Mouse (Mus musculus): ENCODE data around the gene Osbp2. TPM values are rescaled to one million over a fixed set of nuclear protein-coding genes. Genes with fewer than 3 reads are reported as not detected.

Gene Osbp2
- polyA plus RNA-seq, 1 experiment from 2014 or later: not detected

GRCm38 (mm10) chr11:3876419-3876818 lies 12.7 kb upstream of the Osbp2 start:
- TF ChIP-seq EP300 (IDR thresholded peaks at IDR 0.05; ENCODE audit: low read depth) (no peak), CTCF (IDR thresholded peaks at IDR 0.05; ENCODE audit: low read depth) (no peak)
- Histone ChIP-seq H3K4me1 (ENCODE audit: insufficient read depth) (no peaks in the 10 kb centered on the region), H3K9ac (replicated peaks) (no peak overlapping the region), H3K9me3 (ENCODE audit: low read length) (no peaks in the 10 kb centered on the region), H3K27me3 (ENCODE audit: insufficient read depth, low read length) (no peaks in the 10 kb centered on the region), H3K4me3 (ENCODE audit: low read depth, low read length) (no peak overlapping the region), H3K27ac (ENCODE audit: low read depth) (no peak overlapping the region), H3K4me2 (ENCODE audit: low read depth, low read length) (no peak overlapping the region), H3K36me3 (replicated peaks; ENCODE audit: insufficient read depth, low read length) (no peaks in the 10 kb centered on the region)
- WGBS (ENCODE audit: insufficient replicate concordance): 62% methylated on average over 6 of the region's 6 CpGs
- no peak for DNase-seq
- no peak for ATAC-seq

DNA sequence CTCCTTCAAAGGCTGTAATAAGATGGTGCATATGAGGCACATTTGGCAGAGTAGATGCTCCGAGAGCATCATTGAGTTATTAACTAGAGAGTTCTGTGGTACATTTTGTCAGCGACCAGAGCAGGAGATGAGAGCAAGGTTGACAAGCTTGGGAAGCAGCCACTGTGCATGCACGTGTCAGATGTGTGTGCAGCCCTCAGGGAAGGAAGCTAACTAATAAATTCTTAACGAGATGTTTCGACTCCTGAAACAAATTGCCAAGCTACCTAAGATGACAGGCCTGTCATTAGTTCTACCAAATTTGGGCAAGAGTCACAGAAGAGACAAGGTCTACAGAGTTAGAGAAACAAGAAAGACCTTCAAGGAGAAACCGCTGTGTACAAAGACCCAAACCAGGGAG lies 640 bp upstream of the Osbp2 start:
- H3K4me2 ChIP-seq (ENCODE audit: low read depth, low read length): no peak overlapping the region
- TF ChIP-seq EP300 (IDR thresholded peaks at IDR 0.05; ENCODE audit: low read depth) (no peak), CTCF (IDR thresholded peaks at IDR 0.05; ENCODE audit: low read depth) (no peak)
- no peaks in the 10 kb centered on the region for H3K36me3 ChIP-seq (replicated peaks; ENCODE audit: insufficient read depth, low read length)
- no peak for DNase-seq
- 29% methylated on average over 6 of the region's 6 CpGs for WGBS (ENCODE audit: insufficient replicate concordance)
- peaks cover 11% of the 10 kb centered on the region for H3K4me1 ChIP-seq (ENCODE audit: insufficient read depth)
- peak overlapping the region; percentile 30; the same call in 1 of the 2 replicates for H3K4me3 ChIP-seq (ENCODE audit: low read depth, low read length)
- peaks cover 9% of the 10 kb centered on the region; the same call in 1 of the 2 replicates for H3K27me3 ChIP-seq (ENCODE audit: insufficient read depth, low read length)
- H3K9ac ChIP-seq (replicated peaks): no peak overlapping the region
- H3K9me3 ChIP-seq (ENCODE audit: low read length): no peaks in the 10 kb centered on the region
- no peak for ATAC-seq
- H3K27ac ChIP-seq (ENCODE audit: low read depth): no peak overlapping the region

GRCm38 (mm10) chr11:3862661-3863453 lies 846 bp downstream of the Osbp2 start:
- H3K9ac ChIP-seq (replicated peaks): no peak overlapping the region
- H3K4me1 ChIP-seq (ENCODE audit: insufficient read depth): peaks cover 11% of the 10 kb centered on the region
- 65% methylated on average over 19 of the region's 19 CpGs for WGBS (ENCODE audit: insufficient replicate concordance)
- H3K27ac ChIP-seq (ENCODE audit: low read depth): no peak overlapping the region
- peaks cover 9% of the 10 kb centered on the region; the same call in 1 of the 2 replicates for H3K27me3 ChIP-seq (ENCODE audit: insufficient read depth, low read length)
- H3K4me3 ChIP-seq (ENCODE audit: low read depth, low read length): peak overlapping the region; percentile 30; the same call in 1 of the 2 replicates
- H3K36me3 ChIP-seq (replicated peaks; ENCODE audit: insufficient read depth, low read length): no peaks in the 10 kb centered on the region
- peak overlapping the region; percentile 67 for H3K4me2 ChIP-seq (ENCODE audit: low read depth, low read length)
- H3K9me3 ChIP-seq (ENCODE audit: low read length): no peaks in the 10 kb centered on the region
- TF ChIP-seq CTCF (IDR thresholded peaks at IDR 0.05; ENCODE audit: low read depth) (no peak), EP300 (IDR thresholded peaks at IDR 0.05; ENCODE audit: low read depth) (no peak)
- DNase-seq (no peak), ATAC-seq (no peak)

- WGBS (ENCODE audit: insufficient replicate concordance): 63% methylated on average over 4 of the region's 4 CpGs
- ATAC-seq: no peak
- Histone ChIP-seq H3K9ac (replicated peaks) (no peak overlapping the region), H3K4me2 (ENCODE audit: low read depth, low read length) (no peak overlapping the region), H3K27ac (ENCODE audit: low read depth) (no peak overlapping the region), H3K4me3 (ENCODE audit: low read depth, low read length) (no peak overlapping the region), H3K4me1 (ENCODE audit: insufficient read depth) (peaks cover 11% of the 10 kb centered on the region), H3K27me3 (ENCODE audit: insufficient read depth, low read length) (peaks cover 9% of the 10 kb centered on the region; the same call in 1 of the 2 replicates), H3K9me3 (ENCODE audit: low read length) (no peaks in the 10 kb centered on the region), H3K36me3 (replicated peaks; ENCODE audit: insufficient read depth, low read length) (no peaks in the 10 kb centered on the region)
- TF ChIP-seq CTCF (IDR thresholded peaks at IDR 0.05; ENCODE audit: low read depth) (no peak), EP300 (IDR thresholded peaks at IDR 0.05; ENCODE audit: low read depth) (no peak)
- no peak for DNase-seq
Observed at GRCm38 (mm10) chr11:3860361-3860760, 3.3 kb downstream of the Osbp2 start.

DNA sequence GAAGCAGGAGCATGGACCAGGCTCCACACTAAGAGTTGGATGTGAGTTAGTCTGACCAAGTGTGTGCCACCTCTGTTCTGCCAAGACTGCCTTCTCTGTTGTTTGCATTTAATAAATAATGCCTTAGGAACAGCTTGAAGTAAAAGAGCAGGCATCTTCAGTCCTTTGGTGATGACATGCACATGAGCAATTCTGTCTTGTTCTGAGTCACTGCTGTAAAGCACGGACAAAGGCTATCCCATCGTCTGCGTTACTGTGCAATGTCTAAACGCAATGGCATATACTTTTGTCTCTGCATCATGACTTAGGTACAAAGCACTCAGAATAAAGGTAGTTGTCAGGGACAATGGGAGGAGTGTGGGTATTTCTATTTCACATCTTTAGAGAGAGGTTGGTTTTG lies 3.9 kb downstream of the Osbp2 start:
- ATAC-seq (no peak), DNase-seq (no peak)
- Histone ChIP-seq H3K4me3 (ENCODE audit: low read depth, low read length) (no peak overlapping the region), H3K27me3 (ENCODE audit: insufficient read depth, low read length) (peaks cover 9% of the 10 kb centered on the region; the same call in 1 of the 2 replicates), H3K36me3 (replicated peaks; ENCODE audit: insufficient read depth, low read length) (no peaks in the 10 kb centered on the region), H3K27ac (ENCODE audit: low read depth) (no peak overlapping the region), H3K9ac (replicated peaks) (no peak overlapping the region), H3K4me1 (ENCODE audit: insufficient read depth) (peaks cover 11% of the 10 kb centered on the region), H3K4me2 (ENCODE audit: low read depth, low read length) (no peak overlapping the region), H3K9me3 (ENCODE audit: low read length) (no peaks in the 10 kb centered on the region)
- TF ChIP-seq CTCF (IDR thresholded peaks at IDR 0.05; ENCODE audit: low read depth): no peak
- no peak for TF ChIP-seq EP300 (IDR thresholded peaks at IDR 0.05; ENCODE audit: low read depth)
- 87% methylated on average over 4 of the region's 4 CpGs for WGBS (ENCODE audit: insufficient replicate concordance)

- DNase-seq: no peak
- H3K27me3 ChIP-seq (ENCODE audit: insufficient read depth, low read length): peaks cover 7% of the 10 kb centered on the region; the same call in 1 of the 2 replicates
- no peak overlapping the region for H3K4me3 ChIP-seq (ENCODE audit: low read depth, low read length)
- H3K4me1 ChIP-seq (ENCODE audit: insufficient read depth): no peaks in the 10 kb centered on the region
- H3K9ac ChIP-seq (replicated peaks): no peak overlapping the region
- no peak overlapping the region for H3K4me2 ChIP-seq (ENCODE audit: low read depth, low read length)
- no peaks in the 10 kb centered on the region for H3K36me3 ChIP-seq (replicated peaks; ENCODE audit: insufficient read depth, low read length)
- no peak overlapping the region for H3K27ac ChIP-seq (ENCODE audit: low read depth)
- 73% methylated on average over 5 of the region's 5 CpGs for WGBS (ENCODE audit: insufficient replicate concordance)
- H3K9me3 ChIP-seq (ENCODE audit: low read length): no peaks in the 10 kb centered on the region
- no peak for ATAC-seq
- TF ChIP-seq CTCF (IDR thresholded peaks at IDR 0.05; ENCODE audit: low read depth): no peak
- no peak for TF ChIP-seq EP300 (IDR thresholded peaks at IDR 0.05; ENCODE audit: low read depth)
Observed at GRCm38 (mm10) chr11:3857902-3858301, 5.8 kb downstream of the Osbp2 start.

Data from liver, postnatal 0 days (tissue).